Mouse (Mus musculus) MEL (cell line): ENCODE results near the gene Abca7.

Experiments used
- BHLHE40 ChIP-seq: IDR thresholded peaks from 2 replicates; pipeline ENCODE4 v1.6.1; 2012; ENCODE audit warnings: low read depth, mild to moderate bottlenecking, inconsistent platforms, low read length, improper control_type of control experiment, borderline replicate concordance
- CTCF ChIP-seq, 3 experiments: IDR thresholded peaks in 2 of 3; conservative IDR thresholded peaks in 1 of 3; 2 replicates each; pipeline ENCODE4 v1.5.1; 2011 to 2012; ENCODE audit warnings: low read length in 3 of 3, low read depth in 2 of 3, mild to moderate bottlenecking in 2 of 3, improper control_type of control experiment in 1 of 3, inconsistent platforms in 1 of 3, mixed read lengths in 1 of 3, moderate library complexity in 1 of 3; ENCODE audit not compliant: control insufficient read depth in 1 of 3, insufficient read depth in 1 of 3, poor library complexity in 1 of 3, severe bottlenecking in 1 of 3
- EP300 ChIP-seq, 2 experiments: IDR thresholded peaks; 2 replicates each; pipeline ENCODE4 v1.6.1; 2011; ENCODE audit warnings: improper control_type of control experiment in 2 of 2, low read length in 2 of 2, low read depth in 1 of 2, mild to moderate bottlenecking in 1 of 2
- HCFC1 ChIP-seq: IDR thresholded peaks from 2 replicates; pipeline ENCODE4 v1.6.1; 2012; ENCODE audit warnings: low read depth, mild to moderate bottlenecking, inconsistent platforms, low read length, improper control_type of control experiment, moderate library complexity
- MAFK ChIP-seq: IDR thresholded peaks from 2 replicates; pipeline ENCODE4 v1.6.1; 2011; ENCODE audit warnings: low read depth, mild to moderate bottlenecking, low read length, improper control_type of control experiment, borderline replicate concordance
- MAX ChIP-seq: IDR thresholded peaks from 2 replicates; pipeline ENCODE4 v1.6.1; 2011; ENCODE audit warnings: low read length, improper control_type of control experiment
- MEF2A ChIP-seq: IDR thresholded peaks from 2 replicates; pipeline ENCODE4 v1.6.1; 2014; ENCODE audit warnings: low read depth, mild to moderate bottlenecking, inconsistent platforms, low read length, improper control_type of control experiment; ENCODE audit not compliant: poor library complexity, insufficient replicate concordance, severe bottlenecking; ENCODE audit errors: extremely low read depth
- POLR2A ChIP-seq, 2 experiments: IDR thresholded peaks; 2 replicates each; pipeline ENCODE4 v1.6.1; 2011 to 2012; ENCODE audit warnings: low read length in 2 of 2, mild to moderate bottlenecking in 2 of 2, control low read depth in 1 of 2, improper control_type of control experiment in 1 of 2, low read depth in 1 of 2, moderate library complexity in 1 of 2; ENCODE audit not compliant: control insufficient read depth in 1 of 2, insufficient read depth in 1 of 2, poor library complexity in 1 of 2
- RAD21 ChIP-seq: IDR thresholded peaks from 2 replicates; pipeline ENCODE4 v1.6.1; 2011; ENCODE audit warnings: mild to moderate bottlenecking, low read depth, low read length, improper control_type of control experiment
- RCOR1 ChIP-seq: IDR thresholded peaks from 2 replicates; pipeline ENCODE4 v1.6.1; 2012; ENCODE audit warnings: low read depth, mild to moderate bottlenecking, inconsistent platforms, low read length, improper control_type of control experiment
- SIN3A ChIP-seq: IDR thresholded peaks from 2 replicates; pipeline ENCODE4 v1.6.1; 2012; ENCODE audit warnings: low read length, improper control_type of control experiment, inconsistent platforms
- TBP ChIP-seq: IDR thresholded peaks from 2 replicates; pipeline ENCODE4 v1.8.0; 2011; ENCODE audit warnings: low read depth, low read length, improper control_type of control experiment

DNA sequence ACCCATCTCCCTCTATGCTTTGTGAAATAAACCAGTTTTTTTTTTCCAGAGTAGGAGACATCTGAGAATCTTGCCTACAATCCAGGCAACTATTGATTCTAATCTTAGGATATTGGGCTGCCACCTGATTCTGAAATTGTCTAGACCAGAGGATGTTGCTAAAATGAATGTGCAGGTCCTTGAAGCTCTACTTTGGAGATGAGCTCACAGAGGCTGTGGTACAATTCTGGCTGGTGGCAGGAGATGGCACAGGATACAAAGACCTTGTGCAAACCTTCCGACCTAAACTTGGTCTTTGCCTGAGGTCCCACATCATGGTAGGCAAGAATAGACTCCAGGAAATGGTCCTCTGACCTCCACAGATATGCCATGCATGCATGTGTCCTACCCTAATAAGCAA is 658 bp upstream of the Abca7 start:
- no peak for TF ChIP-seq RAD21
- TF ChIP-seq EP300 (IDR thresholded peaks at IDR 0.05; ENCODE audit: low read depth in 1 of 2, low read length in 2 of 2), result no peak
- no peak for TF ChIP-seq HCFC1
- TF ChIP-seq SIN3A, result no peak
- no peak for TF ChIP-seq TBP
- TF ChIP-seq CTCF (IDR thresholded peaks at IDR 0.05 in 2 of 3, conservative IDR thresholded peaks at IDR 0.05 in 1 of 3; ENCODE audit: control insufficient read depth in 1 of 3, insufficient read depth in 1 of 3, low read depth in 2 of 3, low read length in 3 of 3, poor library complexity in 1 of 3, severe bottlenecking in 1 of 3), result no peak
- no peak for TF ChIP-seq MAFK
- no peak for TF ChIP-seq POLR2A (IDR thresholded peaks at IDR 0.05; ENCODE audit: control insufficient read depth in 1 of 2, insufficient read depth in 1 of 2, low read depth in 1 of 2, low read length in 2 of 2, poor library complexity in 1 of 2)
- no peak for TF ChIP-seq RCOR1
- TF ChIP-seq BHLHE40, result no peak
- TF ChIP-seq MAX, result no peak
- TF ChIP-seq MEF2A, result no peak
